Mouse (Mus musculus): Measurements from ENCODE around the gene Tpbpa.

GRCm38 (mm10) chr13:60897328-60897727 is 44.5 kb downstream of the Tpbpa start, which contains the start of gene Ctla2b:
- no peak for TF ChIP-seq CTCF (IDR thresholded peaks at IDR 0.05 in 2 of 3, conservative IDR thresholded peaks at IDR 0.05 in 1 of 3; ENCODE audit: control insufficient read depth in 1 of 3, insufficient read depth in 1 of 3, low read depth in 2 of 3, low read length in 3 of 3, poor library complexity in 1 of 3, severe bottlenecking in 1 of 3)
- no peak for TF ChIP-seq RCOR1 (IDR thresholded peaks at IDR 0.05; ENCODE audit: low read depth, low read length)
